Mouse (Mus musculus): ENCODE measurements around the gene Wipf3. TPM values are rescaled to one million over a fixed set of nuclear protein-coding genes. Genes with fewer than 3 reads are reported as not detected.

Gene Wipf3
- polyA plus RNA-seq, 1 experiment from 2014 or later: 2.5 TPM

DNA sequence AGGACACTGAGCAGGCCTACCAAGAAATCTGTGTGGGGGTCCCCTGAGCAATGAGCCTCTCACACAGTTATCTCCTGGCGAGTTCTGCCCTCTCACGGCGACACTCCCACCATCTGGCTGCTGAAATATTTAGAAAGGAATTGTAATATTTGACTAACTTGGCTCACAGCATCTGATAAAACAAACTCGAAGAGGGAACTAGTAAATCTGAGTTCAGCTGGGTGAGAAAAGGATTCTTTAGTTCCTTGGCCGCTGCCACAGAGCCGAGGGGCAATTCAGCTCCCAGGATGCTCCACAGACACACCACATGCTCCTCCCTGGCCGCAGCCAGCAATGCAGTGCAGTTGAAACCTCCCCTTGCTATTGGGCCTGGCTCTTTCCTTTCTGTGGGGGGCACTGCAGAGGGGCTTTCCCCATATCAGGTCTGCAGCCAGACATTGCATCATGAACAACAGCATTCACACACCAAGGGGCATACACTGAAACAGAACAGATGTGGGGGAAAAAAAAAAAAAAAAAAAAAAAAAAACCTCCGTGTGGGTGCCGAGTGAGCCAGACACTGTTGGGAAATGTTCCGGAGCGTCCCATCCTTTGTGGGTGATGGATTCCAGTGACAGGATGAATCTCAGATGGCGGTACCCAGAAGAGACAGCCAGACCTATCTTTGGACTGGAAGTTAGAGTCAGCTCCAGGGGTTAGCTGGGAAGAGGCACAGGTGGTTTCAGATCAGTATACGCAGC is 3.6 kb downstream of the Wipf3 start:
- Histone ChIP-seq H3K9ac (no peak overlapping the region), H3K4me3 (replicated peaks) (no peak overlapping the region), H3K27ac (no peak overlapping the region), H3K4me2 (no peak overlapping the region), H3K9me3 (replicated peaks) (no peaks in the 10 kb centered on the region), H3K4me1 (peaks cover 30% of the 10 kb centered on the region), H3K27me3 (peaks cover 38% of the 10 kb centered on the region), H3K36me3 (no peaks in the 10 kb centered on the region)
- no peak for ATAC-seq (replicated peaks; ENCODE audit: low FRiP score)
- WGBS: 65% methylated on average over 13 of the region's 13 CpGs

DNA sequence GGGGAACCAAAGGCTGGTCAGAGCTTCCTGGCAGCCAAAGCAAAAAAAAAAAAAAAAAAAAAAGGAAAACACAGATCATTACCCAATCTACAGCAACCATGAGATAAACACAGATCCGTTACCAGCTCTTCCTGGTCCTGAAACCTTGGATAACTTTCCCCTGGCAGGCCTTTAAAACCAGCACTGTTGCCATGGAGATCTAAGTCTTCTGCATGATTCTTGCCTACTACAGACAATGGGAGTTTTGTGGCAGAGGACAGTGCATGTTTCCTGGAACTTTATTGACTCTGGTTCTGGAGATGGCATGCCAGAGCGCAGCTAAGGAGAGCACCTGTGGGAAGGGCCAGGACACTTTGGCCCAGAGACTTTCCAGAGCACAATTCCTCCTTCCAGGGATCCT is 4.8 kb downstream of the Wipf3 start:
- Histone ChIP-seq H3K9ac (no peak overlapping the region), H3K4me2 (no peak overlapping the region), H3K4me3 (replicated peaks) (no peak overlapping the region), H3K4me1 (peaks cover 23% of the 10 kb centered on the region), H3K27ac (no peak overlapping the region), H3K27me3 (peaks cover 27% of the 10 kb centered on the region), H3K36me3 (no peaks in the 10 kb centered on the region), H3K9me3 (replicated peaks) (no peaks in the 10 kb centered on the region)
- 81% methylated on average over 2 of the region's 2 CpGs for WGBS
- no peak for ATAC-seq (replicated peaks; ENCODE audit: low FRiP score)

DNA sequence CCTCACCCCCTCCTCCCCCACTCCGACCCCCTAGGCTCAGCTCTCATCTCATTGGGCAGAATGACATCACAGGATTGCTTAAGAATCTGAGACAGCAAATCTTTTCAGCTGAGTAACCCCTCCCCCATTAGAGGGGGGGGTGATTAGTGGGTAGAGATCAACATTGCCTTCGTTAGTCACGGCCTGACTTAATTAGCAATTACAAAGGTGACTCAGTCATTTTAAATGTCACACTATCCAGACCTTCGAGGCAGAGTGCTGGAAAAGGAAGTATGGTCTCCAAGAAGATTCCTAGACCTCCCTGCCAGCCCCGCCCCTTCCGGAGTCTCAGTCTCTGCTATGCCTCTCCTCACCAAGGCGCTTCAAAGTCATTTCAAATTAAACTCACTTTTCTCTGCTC is 6.3 kb downstream of the Wipf3 start:
- peaks cover 14% of the 10 kb centered on the region; the same call in 1 of the 2 replicates for H3K4me1 ChIP-seq

DNA sequence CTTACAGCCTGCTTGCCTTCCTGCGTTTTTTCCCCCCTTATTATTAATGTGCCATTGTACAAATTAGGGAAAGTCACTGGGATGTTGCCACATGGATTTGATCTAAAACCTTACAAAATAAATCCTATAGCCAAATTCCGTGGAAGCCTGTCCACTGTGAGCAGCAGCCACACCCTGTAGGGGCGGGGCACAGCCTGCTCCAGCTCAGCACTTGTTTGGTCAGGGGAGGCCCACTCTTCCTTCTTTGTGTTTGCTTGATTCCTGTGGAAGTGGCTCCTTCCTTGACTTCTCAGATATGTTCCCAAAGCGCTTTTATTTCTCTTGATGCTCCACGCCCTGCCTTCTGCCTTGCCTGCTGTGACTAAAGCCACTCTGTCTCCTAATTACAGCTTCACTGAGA is 6.9 kb downstream of the Wipf3 start:
- H3K4me2 ChIP-seq: no peak overlapping the region
- WGBS: 75% methylated on average over 5 of the region's 5 CpGs
- H3K27me3 ChIP-seq: peaks cover 10% of the 10 kb centered on the region; the same call in 1 of the 2 replicates
- ATAC-seq (replicated peaks; ENCODE audit: low FRiP score): no peak
- H3K9ac ChIP-seq: no peak overlapping the region
- H3K4me1 ChIP-seq: peaks cover 14% of the 10 kb centered on the region; the same call in 1 of the 2 replicates
- H3K4me3 ChIP-seq (replicated peaks): no peak overlapping the region
- no peaks in the 10 kb centered on the region for H3K36me3 ChIP-seq
- no peak overlapping the region for H3K27ac ChIP-seq
- no peaks in the 10 kb centered on the region for H3K9me3 ChIP-seq (replicated peaks)

More for the DNA sequence above, 6.3 kb downstream of the Wipf3 start:
- ATAC-seq (replicated peaks; ENCODE audit: low FRiP score): no peak
- H3K9ac ChIP-seq: no peak overlapping the region
- H3K36me3 ChIP-seq: no peaks in the 10 kb centered on the region
- no peak overlapping the region for H3K27ac ChIP-seq
- H3K9me3 ChIP-seq (replicated peaks): no peaks in the 10 kb centered on the region
- 40% methylated on average over 7 of the region's 7 CpGs for WGBS
- no peak overlapping the region for H3K4me2 ChIP-seq
- H3K27me3 ChIP-seq: peaks cover 16% of the 10 kb centered on the region
- no peak overlapping the region for H3K4me3 ChIP-seq (replicated peaks)

GRCm38 (mm10) chr6:54438510-54438909 is 9.1 kb downstream of the Wipf3 start:
- Histone ChIP-seq H3K9me3 (replicated peaks) (no peaks in the 10 kb centered on the region), H3K4me2 (no peak overlapping the region), H3K9ac (no peak overlapping the region), H3K27ac (no peak overlapping the region), H3K27me3 (no peaks in the 10 kb centered on the region), H3K4me1 (peaks cover 11% of the 10 kb centered on the region; the same call in 1 of the 2 replicates), H3K36me3 (no peaks in the 10 kb centered on the region), H3K4me3 (replicated peaks) (no peak overlapping the region)
- WGBS: 61% methylated on average over 4 of the region's 4 CpGs
- no peak for ATAC-seq (replicated peaks; ENCODE audit: low FRiP score)

GRCm38 (mm10) chr6:54440658-54441057 is 11.3 kb downstream of the Wipf3 start:
- Histone ChIP-seq H3K4me2 (no peak overlapping the region), H3K9ac (no peak overlapping the region), H3K9me3 (replicated peaks) (no peaks in the 10 kb centered on the region), H3K36me3 (no peaks in the 10 kb centered on the region), H3K4me1 (0 out of 2 replicates have a peak, but pooled peaks cover 10% of the 10 kb centered on the region), H3K27ac (no peak overlapping the region), H3K27me3 (no peaks in the 10 kb centered on the region), H3K4me3 (replicated peaks) (no peak overlapping the region)
- no peak for ATAC-seq (replicated peaks; ENCODE audit: low FRiP score)
- 95% methylated on average over 6 of the region's 6 CpGs for WGBS

DNA sequence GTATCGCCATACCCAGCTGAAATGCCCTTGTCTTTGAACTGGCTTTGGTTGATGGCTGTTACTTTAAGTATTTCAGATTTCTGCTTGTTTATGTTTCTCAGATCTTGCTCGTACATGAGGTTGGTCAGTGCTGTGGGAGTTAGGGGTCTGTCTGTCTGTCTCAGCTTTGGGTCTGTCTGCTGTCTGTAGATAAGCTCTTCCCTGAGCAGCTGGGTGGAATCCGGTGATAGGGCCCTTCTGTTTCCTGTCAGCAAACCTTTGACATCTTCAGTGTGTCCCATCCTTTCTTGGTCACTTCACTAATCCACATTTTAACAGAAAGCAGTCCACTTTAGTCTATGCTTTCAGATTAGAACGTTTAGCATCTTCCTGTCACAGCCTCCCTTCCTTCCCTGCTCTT is 14.3 kb downstream of the Wipf3 start:
- no peak overlapping the region for H3K27ac ChIP-seq
- H3K36me3 ChIP-seq: no peaks in the 10 kb centered on the region
- WGBS: 64% methylated on average over 4 of the region's 4 CpGs
- H3K9me3 ChIP-seq (replicated peaks): no peaks in the 10 kb centered on the region
- H3K4me1 ChIP-seq: 0 out of 2 replicates have a peak, but pooled peaks cover 7% of the 10 kb centered on the region
- no peak overlapping the region for H3K4me2 ChIP-seq
- no peak overlapping the region for H3K9ac ChIP-seq
- ATAC-seq (replicated peaks; ENCODE audit: low FRiP score): no peak
- H3K27me3 ChIP-seq: no peaks in the 10 kb centered on the region
- H3K4me3 ChIP-seq (replicated peaks): no peak overlapping the region

DNA sequence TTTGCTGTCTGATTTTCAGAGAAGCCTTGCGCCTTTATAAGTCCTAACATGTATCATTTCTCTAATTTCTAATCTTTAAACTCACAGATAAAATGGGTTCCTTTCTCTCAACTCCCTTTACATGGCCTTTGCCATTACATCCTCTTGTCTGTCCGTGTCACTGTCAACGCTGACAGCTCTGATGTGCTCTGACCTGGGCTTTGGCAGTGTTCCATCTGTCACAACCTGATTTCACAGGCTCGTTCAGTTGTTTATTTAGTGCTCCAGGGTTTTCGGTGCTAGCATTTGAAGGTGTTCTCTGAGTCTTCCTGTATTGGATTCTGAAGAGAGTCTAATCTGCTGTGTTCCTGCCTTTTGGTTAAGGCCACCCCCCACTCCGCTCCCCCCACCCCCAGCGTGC is 14.7 kb downstream of the Wipf3 start:
- Histone ChIP-seq H3K36me3 (no peaks in the 10 kb centered on the region), H3K9me3 (replicated peaks) (no peaks in the 10 kb centered on the region), H3K27ac (no peak overlapping the region), H3K4me2 (no peak overlapping the region), H3K9ac (no peak overlapping the region), H3K4me3 (replicated peaks) (no peak overlapping the region), H3K4me1 (0 out of 2 replicates have a peak, but pooled peaks cover 7% of the 10 kb centered on the region), H3K27me3 (no peaks in the 10 kb centered on the region)
- ATAC-seq (replicated peaks; ENCODE audit: low FRiP score): no peak
- 54% methylated on average over 7 of the region's 7 CpGs for WGBS

GRCm38 (mm10) chr6:54445249-54445818 is 15.9 kb downstream of the Wipf3 start:
- WGBS: 73% methylated on average over 7 of the region's 7 CpGs

DNA sequence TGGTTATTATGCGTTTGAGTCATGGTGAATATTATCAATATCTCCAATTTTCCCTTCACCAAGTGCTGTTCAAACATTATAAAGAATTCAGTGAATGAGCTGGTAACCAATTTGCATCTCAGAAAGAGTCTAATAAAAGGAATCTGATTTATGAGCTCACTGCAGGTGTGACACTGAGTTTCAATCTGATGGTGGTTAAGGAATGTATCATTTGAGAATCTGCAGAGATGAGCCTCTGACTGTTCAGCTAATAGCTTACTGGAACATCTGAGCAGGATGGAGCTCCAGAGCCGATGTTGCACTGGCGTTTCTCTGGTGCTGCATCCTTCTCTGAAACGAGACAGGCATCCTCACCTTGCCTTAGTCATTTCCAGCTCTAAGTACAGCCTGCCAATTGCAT is 17.9 kb downstream of the Wipf3 start:
- Histone ChIP-seq H3K36me3 (no peaks in the 10 kb centered on the region), H3K27ac (no peak overlapping the region), H3K4me3 (replicated peaks) (no peak overlapping the region), H3K4me2 (no peak overlapping the region), H3K9ac (no peak overlapping the region), H3K4me1 (0 out of 2 replicates have a peak, but pooled peaks cover 7% of the 10 kb centered on the region), H3K27me3 (no peaks in the 10 kb centered on the region), H3K9me3 (replicated peaks) (no peaks in the 10 kb centered on the region)
- ATAC-seq (replicated peaks; ENCODE audit: low FRiP score): no peak
- WGBS: 89% methylated on average over 4 of the region's 4 CpGs

More at GRCm38 (mm10) chr6:54445249-54445818, 15.9 kb downstream of the Wipf3 start:
- no peak overlapping the region for H3K9ac ChIP-seq
- no peak overlapping the region for H3K27ac ChIP-seq
- no peaks in the 10 kb centered on the region for H3K9me3 ChIP-seq (replicated peaks)
- H3K27me3 ChIP-seq: no peaks in the 10 kb centered on the region
- no peak for ATAC-seq (replicated peaks; ENCODE audit: low FRiP score)
- H3K4me2 ChIP-seq: no peak overlapping the region
- H3K4me3 ChIP-seq (replicated peaks): no peak overlapping the region
- 0 out of 2 replicates have a peak, but pooled peaks cover 7% of the 10 kb centered on the region for H3K4me1 ChIP-seq
- no peaks in the 10 kb centered on the region for H3K36me3 ChIP-seq

DNA sequence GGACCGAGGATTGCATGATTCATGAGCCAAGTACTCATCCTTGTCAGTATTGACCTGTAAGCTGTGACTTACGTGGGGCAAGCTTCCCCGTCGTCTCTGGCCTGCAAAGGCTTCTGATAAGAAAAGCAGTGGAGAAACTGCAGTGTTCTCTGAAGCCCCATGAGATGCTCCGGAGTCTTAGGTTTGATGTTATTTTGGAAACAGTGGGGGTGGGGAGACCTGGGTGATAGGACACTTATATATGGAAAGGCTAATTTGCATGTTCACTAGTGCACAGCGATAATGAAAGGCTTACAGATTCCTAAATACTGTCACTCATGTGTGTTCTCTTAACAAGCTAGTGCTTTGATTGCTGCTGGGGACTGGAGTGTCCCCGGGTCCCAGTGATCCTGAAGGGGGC is 30.3 kb downstream of the Wipf3 start:
- H3K4me2 ChIP-seq: no peak overlapping the region
- WGBS: 63% methylated on average over 7 of the region's 7 CpGs

GRCm38 (mm10) chr6:54460172-54460914 is 30.9 kb downstream of the Wipf3 start:
- H3K4me3 ChIP-seq (replicated peaks): no peak overlapping the region
- H3K9ac ChIP-seq: no peak overlapping the region
- no peak overlapping the region for H3K27ac ChIP-seq
- no peak for ATAC-seq (replicated peaks; ENCODE audit: low FRiP score)
- no peaks in the 10 kb centered on the region for H3K27me3 ChIP-seq
- 82% methylated on average over 6 of the region's 6 CpGs for WGBS
- H3K9me3 ChIP-seq (replicated peaks): no peaks in the 10 kb centered on the region
- H3K4me2 ChIP-seq: no peak overlapping the region
- no peaks in the 10 kb centered on the region for H3K4me1 ChIP-seq
- no peaks in the 10 kb centered on the region for H3K36me3 ChIP-seq

More for the DNA sequence above, 30.3 kb downstream of the Wipf3 start:
- H3K27ac ChIP-seq: no peak overlapping the region
- no peaks in the 10 kb centered on the region for H3K9me3 ChIP-seq (replicated peaks)
- no peak for ATAC-seq (replicated peaks; ENCODE audit: low FRiP score)
- no peak overlapping the region for H3K9ac ChIP-seq
- no peak overlapping the region for H3K4me3 ChIP-seq (replicated peaks)
- no peaks in the 10 kb centered on the region for H3K4me1 ChIP-seq
- no peaks in the 10 kb centered on the region for H3K36me3 ChIP-seq
- no peaks in the 10 kb centered on the region for H3K27me3 ChIP-seq

All from kidney, embryonic 15.5 days (tissue).